Comparison of ENCODE assay signal across 26 mouse cellular contexts in the genomic region with DNA sequence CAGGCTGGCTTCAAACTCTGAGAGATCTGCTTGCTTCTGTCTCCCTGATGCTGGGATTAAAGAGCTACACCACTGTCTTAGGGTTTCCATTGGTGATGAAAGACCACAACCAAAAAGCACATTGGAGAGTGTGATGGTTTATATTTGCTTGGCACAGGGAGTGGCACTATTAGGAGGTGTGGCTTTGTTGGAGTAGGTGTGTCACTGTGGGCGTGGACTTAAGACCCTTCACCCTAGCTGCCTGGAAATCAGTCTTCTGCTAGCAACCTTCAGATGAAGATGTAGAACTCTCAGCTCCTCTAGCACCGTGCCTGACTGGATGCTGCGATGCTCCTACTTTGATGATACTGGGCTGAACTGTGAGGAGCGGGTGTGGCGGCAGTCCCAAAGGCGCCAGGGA. TPM values are rescaled to one million over a fixed set of nuclear protein-coding genes. Genes with fewer than 3 reads are reported as not detected.
DNase-seq lines count a peak whose midpoint lies in the region; ATAC-seq lines count a peak whose summit lies in the region.
"Had no signal": no experiment of that assay in that cellular context is flagged by ENCODE, and none has a peak within 500 bp of the region (broad histone marks: within the 10 kb centered on the region; RNA-seq: fewer than 3 reads in every experiment).

No protein-coding gene starts in this region.

- no peaks in the 10 kb centered on the region for H3K9me3 ChIP-seq in heart, embryonic 10.5 days
- no peaks in the 10 kb centered on the region for H3K9me3 ChIP-seq in heart, embryonic 11.5 days (replicated peaks; ENCODE audit: control insufficient read depth, low read length)
- H3K9me3 ChIP-seq in hindbrain, embryonic 15.5 days = no peaks in the 10 kb centered on the region
- no peaks in the 10 kb centered on the region for H3K9me3 ChIP-seq in hindbrain, embryonic 10.5 days
- no peaks in the 10 kb centered on the region for H3K9me3 ChIP-seq in neural tube, embryonic 13.5 days
- no peaks in the 10 kb centered on the region for H3K9me3 ChIP-seq in neural tube, embryonic 15.5 days (replicated peaks)
- no peaks in the 10 kb centered on the region for H3K9me3 ChIP-seq in liver, embryonic 16.5 days (replicated peaks; ENCODE audit: control insufficient read depth, low read length)
- H3K9me3 ChIP-seq: forebrain, embryonic 15.5 days; hindbrain, embryonic 12.5 days; midbrain, embryonic 13.5 days had no signal

- no peak overlapping the region for H3K4me3 ChIP-seq in heart, embryonic 10.5 days
- no peak overlapping the region for H3K4me3 ChIP-seq in heart, embryonic 11.5 days (ENCODE audit: low read depth, low read length)
- no peak overlapping the region for H3K4me3 ChIP-seq in hindbrain, embryonic 15.5 days
- no peak overlapping the region for H3K4me3 ChIP-seq in hindbrain, embryonic 10.5 days
- no peak overlapping the region for H3K4me3 ChIP-seq in neural tube, embryonic 13.5 days
- no peak overlapping the region for H3K4me3 ChIP-seq in neural tube, embryonic 15.5 days (replicated peaks)
- no peak overlapping the region for H3K4me3 ChIP-seq in liver, embryonic 16.5 days (ENCODE audit: low read depth, low read length)
- H3K4me3 ChIP-seq: forebrain, embryonic 15.5 days; hindbrain, embryonic 12.5 days; midbrain, embryonic 13.5 days had no signal

- no peak for DNase-seq in heart, embryonic 10.5 days (ENCODE audit: low spot score)
- DNase-seq in hindbrain, embryonic 10.5 days (ENCODE audit: low spot score) = no peak
- DNase-seq in layer of hippocampus, postnatal 14 days (ENCODE audit: low spot score in 2 of 2) = no peak
- DNase-seq: adrenal gland, postnatal 36 days; cerebellum, adult 18-20 months; cerebellum, postnatal 36 days; gastrocnemius, postnatal 36 days; kidney, postnatal 36 days; right cerebral cortex, postnatal 25 days; thymus, adult 18-20 months had no signal

- H3K4me1 ChIP-seq in heart, embryonic 10.5 days = peaks cover 51% of the 10 kb centered on the region
- H3K4me1 ChIP-seq in heart, embryonic 11.5 days (ENCODE audit: control insufficient read depth, insufficient read depth, low read length) = peaks cover 38% of the 10 kb centered on the region
- H3K4me1 ChIP-seq in hindbrain, embryonic 15.5 days (replicated peaks) = peaks cover 26% of the 10 kb centered on the region
- H3K4me1 ChIP-seq in hindbrain, embryonic 10.5 days (replicated peaks) = peaks cover 32% of the 10 kb centered on the region
- H3K4me1 ChIP-seq in neural tube, embryonic 13.5 days (replicated peaks) = peaks cover 21% of the 10 kb centered on the region
- H3K4me1 ChIP-seq in neural tube, embryonic 15.5 days = peaks cover 23% of the 10 kb centered on the region
- peaks cover 21% of the 10 kb centered on the region for H3K4me1 ChIP-seq in liver, embryonic 16.5 days (ENCODE audit: control insufficient read depth, low read depth, low read length)

- H3K27me3 ChIP-seq in heart, embryonic 10.5 days (ENCODE audit: insufficient read depth, poor library complexity, severe bottlenecking) = no peaks in the 10 kb centered on the region
- H3K27me3 ChIP-seq in heart, embryonic 11.5 days (ENCODE audit: control insufficient read depth, insufficient read depth, low read length) = no peaks in the 10 kb centered on the region
- H3K27me3 ChIP-seq in hindbrain, embryonic 15.5 days = no peaks in the 10 kb centered on the region
- no peaks in the 10 kb centered on the region for H3K27me3 ChIP-seq in hindbrain, embryonic 10.5 days (ENCODE audit: insufficient read depth, poor library complexity, severe bottlenecking)
- no peaks in the 10 kb centered on the region for H3K27me3 ChIP-seq in neural tube, embryonic 13.5 days
- no peaks in the 10 kb centered on the region for H3K27me3 ChIP-seq in neural tube, embryonic 15.5 days (replicated peaks)
- H3K27me3 ChIP-seq in liver, embryonic 16.5 days (ENCODE audit: control insufficient read depth, insufficient read depth, low read depth, low read length) = no peaks in the 10 kb centered on the region
- H3K27me3 ChIP-seq: forebrain, embryonic 15.5 days; hindbrain, embryonic 12.5 days; midbrain, embryonic 13.5 days had no signal

- H3K4me2 ChIP-seq in heart, embryonic 11.5 days = no peak overlapping the region
- no peak overlapping the region for H3K4me2 ChIP-seq in hindbrain, embryonic 15.5 days
- H3K4me2 ChIP-seq in neural tube, embryonic 13.5 days = no peak overlapping the region
- H3K4me2 ChIP-seq in neural tube, embryonic 15.5 days = no peak overlapping the region
- peak overlapping the region; percentile 49 for H3K4me2 ChIP-seq in liver, embryonic 16.5 days (ENCODE audit: low read depth, low read length)

- H3K36me3 ChIP-seq in heart, embryonic 10.5 days = peaks cover 39% of the 10 kb centered on the region
- peaks cover 13% of the 10 kb centered on the region for H3K36me3 ChIP-seq in heart, embryonic 11.5 days (ENCODE audit: control insufficient read depth, insufficient read depth, low read length)
- no peaks in the 10 kb centered on the region for H3K36me3 ChIP-seq in hindbrain, embryonic 15.5 days
- H3K36me3 ChIP-seq in hindbrain, embryonic 10.5 days = peaks cover 43% of the 10 kb centered on the region
- peaks cover 19% of the 10 kb centered on the region for H3K36me3 ChIP-seq in neural tube, embryonic 13.5 days
- peaks cover 6% of the 10 kb centered on the region; the same call in 1 of the 2 replicates for H3K36me3 ChIP-seq in neural tube, embryonic 15.5 days
- peaks cover 26% of the 10 kb centered on the region for H3K36me3 ChIP-seq in liver, embryonic 16.5 days (ENCODE audit: control insufficient read depth, insufficient read depth)
- H3K36me3 ChIP-seq: forebrain, embryonic 15.5 days had no signal

- WGBS in heart, embryonic 10.5 days = 85% methylated on average over 6 of the region's 6 CpGs
- WGBS in heart, embryonic 11.5 days (ENCODE audit: insufficient replicate concordance) = 82% methylated on average over 6 of the region's 6 CpGs
- WGBS in hindbrain, embryonic 15.5 days = 91% methylated on average over 6 of the region's 6 CpGs
- WGBS in hindbrain, embryonic 10.5 days = 89% methylated on average over 6 of the region's 6 CpGs
- 90% methylated on average over 6 of the region's 6 CpGs for WGBS in neural tube, embryonic 13.5 days
- 92% methylated on average over 6 of the region's 6 CpGs for WGBS in neural tube, embryonic 15.5 days
- 71% methylated on average over 6 of the region's 6 CpGs for WGBS in liver, embryonic 16.5 days (ENCODE audit: insufficient replicate concordance)

- peak overlapping the region; percentile 68; the same call in 1 of the 2 replicates for H3K27ac ChIP-seq in heart, embryonic 10.5 days
- no peak overlapping the region for H3K27ac ChIP-seq in heart, embryonic 11.5 days (ENCODE audit: low read depth, low read length)
- H3K27ac ChIP-seq in hindbrain, embryonic 15.5 days (replicated peaks) = peak overlapping the region; percentile 75; the same call in 1 of the 2 replicates
- no peak overlapping the region for H3K27ac ChIP-seq in hindbrain, embryonic 10.5 days
- peak overlapping the region; percentile 81 for H3K27ac ChIP-seq in neural tube, embryonic 13.5 days (replicated peaks)
- H3K27ac ChIP-seq in neural tube, embryonic 15.5 days (replicated peaks) = no peak overlapping the region; the same call in 1 of the 2 replicates
- peak overlapping the region; percentile 73 for H3K27ac ChIP-seq in liver, embryonic 16.5 days (ENCODE audit: low read length)
- H3K27ac ChIP-seq: forebrain, embryonic 15.5 days had no signal

- H3K9ac ChIP-seq in heart, embryonic 11.5 days (ENCODE audit: low read depth, low read length) = no peak overlapping the region
- H3K9ac ChIP-seq in hindbrain, embryonic 15.5 days = no peak overlapping the region
- H3K9ac ChIP-seq in neural tube, embryonic 13.5 days = no peak overlapping the region
- no peak overlapping the region for H3K9ac ChIP-seq in neural tube, embryonic 15.5 days (replicated peaks)
- H3K9ac ChIP-seq in liver, embryonic 16.5 days (ENCODE audit: low read depth, low read length) = no peak overlapping the region
- H3K9ac ChIP-seq: forebrain, embryonic 15.5 days; hindbrain, embryonic 12.5 days; lung, embryonic 14.5 days had no signal

- ATAC-seq in heart, embryonic 11.5 days (replicated peaks; ENCODE audit: insufficient number of reproducible peaks, low FRiP score, low TSS enrichment) = no peak
- no peak for ATAC-seq in hindbrain, embryonic 15.5 days (ENCODE audit: low FRiP score, low read depth)
- no peak for ATAC-seq in neural tube, embryonic 13.5 days (ENCODE audit: low read depth)
- no peak for ATAC-seq in neural tube, embryonic 15.5 days (ENCODE audit: low FRiP score)
- 0 out of 2 replicates have a peak, but pooled peaks have one; percentile 31 for ATAC-seq in liver, embryonic 16.5 days (ENCODE audit: low read depth)
- ATAC-seq: forebrain, embryonic 15.5 days; intestine, embryonic 16.5 days had no signal

RNA-seq across cellular contexts. Expression of a gene that starts 13.9 kb away (rescaled TPM):
- polyA plus RNA-seq in heart, embryonic 10.5 days (2016; fragmentation: Nextera tagmentation; extraction: Ambion mirVana) = 5.9 and 7.4 TPM in 2 replicates
- polyA plus RNA-seq in heart, embryonic 11.5 days (2014; fragmentation: Nextera tagmentation; extraction: Ambion mirVana) = 6.3 and 7.6 TPM in 2 replicates
- polyA plus RNA-seq in hindbrain, embryonic 15.5 days (2015; fragmentation: Nextera tagmentation; extraction: Ambion mirVana) = 19.0 and 20.3 TPM in 2 replicates
- 2.0 and 2.9 TPM in 2 replicates for polyA plus RNA-seq in hindbrain, embryonic 10.5 days (2016; fragmentation: Nextera tagmentation; extraction: Ambion mirVana)
- polyA plus RNA-seq in neural tube, embryonic 13.5 days (2015; fragmentation: Nextera tagmentation; extraction: Ambion mirVana) = 11.8 and 13.5 TPM in 2 replicates
- polyA plus RNA-seq in neural tube, embryonic 15.5 days (2015; fragmentation: Nextera tagmentation; extraction: Ambion mirVana) = 19.3 and 20.9 TPM in 2 replicates
- polyA plus RNA-seq in liver, embryonic 16.5 days (2015; fragmentation: Nextera tagmentation; extraction: Ambion mirVana) = 2.9 and 3.6 TPM in 2 replicates
- 1 to 10 TPM; 4.7 to 5.7 TPM for total RNA-seq in layer of hippocampus, postnatal 14 days (2021)

RNA-seq across cellular contexts. Expression of a gene that starts 25.5 kb away (rescaled TPM):
- 70.0 and 80.7 TPM in 2 replicates for polyA plus RNA-seq in heart, embryonic 10.5 days (2016; fragmentation: Nextera tagmentation; extraction: Ambion mirVana)
- 58.9 and 59.2 TPM in 2 replicates for polyA plus RNA-seq in heart, embryonic 11.5 days (2014; fragmentation: Nextera tagmentation; extraction: Ambion mirVana)
- 26.7 and 28.1 TPM in 2 replicates for polyA plus RNA-seq in hindbrain, embryonic 15.5 days (2015; fragmentation: Nextera tagmentation; extraction: Ambion mirVana)
- polyA plus RNA-seq in hindbrain, embryonic 10.5 days (2016; fragmentation: Nextera tagmentation; extraction: Ambion mirVana) = 83.7 and 110 TPM in 2 replicates
- 20.8 and 24.8 TPM in 2 replicates for polyA plus RNA-seq in neural tube, embryonic 13.5 days (2015; fragmentation: Nextera tagmentation; extraction: Ambion mirVana)
- polyA plus RNA-seq in neural tube, embryonic 15.5 days (2015; fragmentation: Nextera tagmentation; extraction: Ambion mirVana) = 19.9 and 34.3 TPM in 2 replicates
- polyA plus RNA-seq in liver, embryonic 16.5 days (2015; fragmentation: Nextera tagmentation; extraction: Ambion mirVana) = 47.2 and 48.6 TPM in 2 replicates
- total RNA-seq in layer of hippocampus, postnatal 14 days (2021) = 1 to 10 TPM; 8.0 to 10.0 TPM

RNA-seq across cellular contexts. Expression of a gene that starts 25.7 kb away (rescaled TPM):
- 134 and 150 TPM in 2 replicates for polyA plus RNA-seq in heart, embryonic 10.5 days (2016; fragmentation: Nextera tagmentation; extraction: Ambion mirVana)
- polyA plus RNA-seq in heart, embryonic 11.5 days (2014; fragmentation: Nextera tagmentation; extraction: Ambion mirVana) = 105 and 119 TPM in 2 replicates
- 111 and 113 TPM in 2 replicates for polyA plus RNA-seq in hindbrain, embryonic 15.5 days (2015; fragmentation: Nextera tagmentation; extraction: Ambion mirVana)
- polyA plus RNA-seq in hindbrain, embryonic 10.5 days (2016; fragmentation: Nextera tagmentation; extraction: Ambion mirVana) = 225 TPM in 2 replicates
- 117 and 135 TPM in 2 replicates for polyA plus RNA-seq in neural tube, embryonic 13.5 days (2015; fragmentation: Nextera tagmentation; extraction: Ambion mirVana)
- 95.7 and 115 TPM in 2 replicates for polyA plus RNA-seq in neural tube, embryonic 15.5 days (2015; fragmentation: Nextera tagmentation; extraction: Ambion mirVana)
- polyA plus RNA-seq in liver, embryonic 16.5 days (2015; fragmentation: Nextera tagmentation; extraction: Ambion mirVana) = 48.4 and 52.8 TPM in 2 replicates
- total RNA-seq in layer of hippocampus, postnatal 14 days (2021) = 10 to 100 TPM; 78.1 to 92.3 TPM

RNA-seq across cellular contexts. Expression of a gene that starts 44.6 kb away (rescaled TPM):
- polyA plus RNA-seq in heart, embryonic 10.5 days (2016; fragmentation: Nextera tagmentation; extraction: Ambion mirVana) = 2.4 and 2.9 TPM in 2 replicates
- 1.5 and 2.6 TPM in 2 replicates for polyA plus RNA-seq in heart, embryonic 11.5 days (2014; fragmentation: Nextera tagmentation; extraction: Ambion mirVana)
- 10.7 and 11.7 TPM in 2 replicates for polyA plus RNA-seq in hindbrain, embryonic 15.5 days (2015; fragmentation: Nextera tagmentation; extraction: Ambion mirVana)
- polyA plus RNA-seq in hindbrain, embryonic 10.5 days (2016; fragmentation: Nextera tagmentation; extraction: Ambion mirVana) = 9.9 and 11.3 TPM in 2 replicates
- polyA plus RNA-seq in neural tube, embryonic 13.5 days (2015; fragmentation: Nextera tagmentation; extraction: Ambion mirVana) = 11.1 and 11.4 TPM in 2 replicates
- 8.9 and 10.0 TPM in 2 replicates for polyA plus RNA-seq in neural tube, embryonic 15.5 days (2015; fragmentation: Nextera tagmentation; extraction: Ambion mirVana)
- 2.3 and 2.6 TPM in 2 replicates for polyA plus RNA-seq in liver, embryonic 16.5 days (2015; fragmentation: Nextera tagmentation; extraction: Ambion mirVana)
- 1 to 10 TPM; 3.4 to 4.2 TPM for total RNA-seq in layer of hippocampus, postnatal 14 days (2021)

RNA-seq across cellular contexts. Expression of a gene that starts 47.4 kb away (rescaled TPM):
- polyA plus RNA-seq in heart, embryonic 10.5 days (2016; fragmentation: Nextera tagmentation; extraction: Ambion mirVana) = not detected in 2 replicates
- not detected in 2 replicates for polyA plus RNA-seq in heart, embryonic 11.5 days (2014; fragmentation: Nextera tagmentation; extraction: Ambion mirVana)
- not detected in 2 replicates for polyA plus RNA-seq in hindbrain, embryonic 15.5 days (2015; fragmentation: Nextera tagmentation; extraction: Ambion mirVana)
- polyA plus RNA-seq in hindbrain, embryonic 10.5 days (2016; fragmentation: Nextera tagmentation; extraction: Ambion mirVana) = not detected in 2 replicates
- not detected in 2 replicates for polyA plus RNA-seq in neural tube, embryonic 13.5 days (2015; fragmentation: Nextera tagmentation; extraction: Ambion mirVana)
- polyA plus RNA-seq in neural tube, embryonic 15.5 days (2015; fragmentation: Nextera tagmentation; extraction: Ambion mirVana) = not detected in 2 replicates
- 0.06 TPM in 2 replicates for polyA plus RNA-seq in liver, embryonic 16.5 days (2015; fragmentation: Nextera tagmentation; extraction: Ambion mirVana)
- not detected for total RNA-seq in layer of hippocampus, postnatal 14 days (2021)
- total RNA-seq: adrenal gland, postnatal 36 days; gastrocnemius, postnatal 36 days; layer of hippocampus, postnatal 10 days had no signal
- polyA plus RNA-seq: C2C12; forebrain, embryonic 15.5 days; hindbrain, embryonic 12.5 days; intestine, embryonic 16.5 days; kidney, embryonic 14.5 days; limb, embryonic 11.5 days; lung, embryonic 14.5 days; midbrain, embryonic 13.5 days; spleen, adult 2 months; stomach, embryonic 14.5 days had no signal

Comparison
In these comparisons a context has a peak if more than half of its experiments do, and no peak if none do; other contexts are left out.
1. H3K27ac ChIP-seq: peak in heart, embryonic 10.5 days (single experiment), hindbrain, embryonic 15.5 days (single experiment), neural tube, embryonic 13.5 days (single experiment) and liver, embryonic 16.5 days (single experiment); none in heart, embryonic 11.5 days (single experiment), hindbrain, embryonic 10.5 days (single experiment) and neural tube, embryonic 15.5 days (single experiment).